Mouse (Mus musculus): ENCODE results near the gene Hoxd8. TPM values are rescaled to one million over a fixed set of nuclear protein-coding genes. Genes with fewer than 3 reads are reported as not detected.

The Hoxd8 gene
- polyA plus RNA-seq, 1 experiment from 2014 or later: 0.29 TPM

GRCm38 (mm10) chr2:74738623-74739475, 34.4 kb downstream of the Hoxd8 start:
- no peak overlapping the region for H3K27ac ChIP-seq (ENCODE audit: low read depth)
- no peak overlapping the region for H3K9ac ChIP-seq
- no peak overlapping the region for H3K4me3 ChIP-seq (ENCODE audit: low read depth, low read length)

GRCm38 (mm10) chr2:74739476-74739800, 35.0 kb downstream of the Hoxd8 start:
- 16% methylated on average over 2 of the region's 2 CpGs for WGBS
- no peak for DNase-seq
- Histone ChIP-seq H3K36me3 (ENCODE audit: insufficient read depth) (no peaks in the 10 kb centered on the region), H3K9me3 (ENCODE audit: low read depth, low read length) (no peaks in the 10 kb centered on the region), H3K4me3 (ENCODE audit: low read depth, low read length) (no peak overlapping the region), H3K27me3 (ENCODE audit: insufficient read depth, low read length) (peaks cover 98% of the 10 kb centered on the region), H3K9ac (no peak overlapping the region), H3K4me1 (ENCODE audit: insufficient read depth) (no peaks in the 10 kb centered on the region), H3K27ac (ENCODE audit: low read depth) (no peak overlapping the region), H3K4me2 (no peak overlapping the region)
- ATAC-seq (ENCODE audit: insufficient read depth): no peak
- TF ChIP-seq CTCF (IDR thresholded peaks at IDR 0.05; ENCODE audit: low read depth): no peak

More at GRCm38 (mm10) chr2:74738623-74739475, 34.4 kb downstream of the Hoxd8 start:
- DNase-seq (no peak), ATAC-seq (ENCODE audit: insufficient read depth) (no peak)
- Histone ChIP-seq H3K27me3 (ENCODE audit: insufficient read depth, low read length) (peaks cover 98% of the 10 kb centered on the region), H3K4me1 (ENCODE audit: insufficient read depth) (no peaks in the 10 kb centered on the region), H3K4me2 (no peak overlapping the region), H3K9me3 (ENCODE audit: low read depth, low read length) (no peaks in the 10 kb centered on the region), H3K36me3 (ENCODE audit: insufficient read depth) (no peaks in the 10 kb centered on the region)
- no peak for TF ChIP-seq CTCF (IDR thresholded peaks at IDR 0.05; ENCODE audit: low read depth)
- 2% methylated on average over 20 of the region's 20 CpGs for WGBS

- Histone ChIP-seq H3K36me3 (ENCODE audit: insufficient read depth) (no peaks in the 10 kb centered on the region), H3K4me1 (ENCODE audit: insufficient read depth) (no peaks in the 10 kb centered on the region), H3K9ac (no peak overlapping the region), H3K4me3 (ENCODE audit: low read depth, low read length) (no peak overlapping the region), H3K27ac (ENCODE audit: low read depth) (no peak overlapping the region), H3K27me3 (ENCODE audit: insufficient read depth, low read length) (peaks cover 98% of the 10 kb centered on the region), H3K4me2 (peak overlapping the region; percentile 32; the same call in 1 of the 2 replicates), H3K9me3 (ENCODE audit: low read depth, low read length) (no peaks in the 10 kb centered on the region)
- no peak for TF ChIP-seq CTCF (IDR thresholded peaks at IDR 0.05; ENCODE audit: low read depth)
- DNase-seq: no peak
- no peak for ATAC-seq (ENCODE audit: insufficient read depth)
- 2% methylated on average over 14 of the region's 14 CpGs for WGBS
Observed at GRCm38 (mm10) chr2:74739869-74740268, 35.5 kb downstream of the Hoxd8 start.

GRCm38 (mm10) chr2:74740311-74741091, 36.1 kb downstream of the Hoxd8 start:
- Histone ChIP-seq H3K27me3 (ENCODE audit: insufficient read depth, low read length) (peaks cover 98% of the 10 kb centered on the region), H3K27ac (ENCODE audit: low read depth) (no peak overlapping the region), H3K36me3 (ENCODE audit: insufficient read depth) (no peaks in the 10 kb centered on the region), H3K4me1 (ENCODE audit: insufficient read depth) (no peaks in the 10 kb centered on the region), H3K4me3 (ENCODE audit: low read depth, low read length) (no peak overlapping the region), H3K9me3 (ENCODE audit: low read depth, low read length) (no peaks in the 10 kb centered on the region), H3K9ac (no peak overlapping the region), H3K4me2 (peak overlapping the region; percentile 32; the same call in 1 of the 2 replicates)
- no peak for DNase-seq
- no peak for TF ChIP-seq CTCF (IDR thresholded peaks at IDR 0.05; ENCODE audit: low read depth)
- ATAC-seq (ENCODE audit: insufficient read depth): no peak
- WGBS: 2% methylated on average over 43 of the region's 43 CpGs

GRCm38 (mm10) chr2:74741252-74741978, 37.0 kb downstream of the Hoxd8 start:
- Histone ChIP-seq H3K4me1 (ENCODE audit: insufficient read depth) (no peaks in the 10 kb centered on the region), H3K36me3 (ENCODE audit: insufficient read depth) (no peaks in the 10 kb centered on the region), H3K9ac (no peak overlapping the region), H3K4me2 (no peak overlapping the region), H3K27ac (ENCODE audit: low read depth) (no peak overlapping the region), H3K9me3 (ENCODE audit: low read depth, low read length) (no peaks in the 10 kb centered on the region), H3K27me3 (ENCODE audit: insufficient read depth, low read length) (peaks cover 98% of the 10 kb centered on the region), H3K4me3 (ENCODE audit: low read depth, low read length) (no peak overlapping the region)
- 36% methylated on average over 2 of the region's 3 CpGs for WGBS
- TF ChIP-seq CTCF (IDR thresholded peaks at IDR 0.05; ENCODE audit: low read depth): no peak
- no peak for DNase-seq
- no peak for ATAC-seq (ENCODE audit: insufficient read depth)

- Histone ChIP-seq H3K4me1 (ENCODE audit: insufficient read depth) (no peaks in the 10 kb centered on the region), H3K9ac (no peak overlapping the region), H3K27ac (ENCODE audit: low read depth) (no peak overlapping the region), H3K4me3 (ENCODE audit: low read depth, low read length) (no peak overlapping the region), H3K27me3 (ENCODE audit: insufficient read depth, low read length) (peaks cover 98% of the 10 kb centered on the region), H3K36me3 (ENCODE audit: insufficient read depth) (no peaks in the 10 kb centered on the region), H3K4me2 (no peak overlapping the region), H3K9me3 (ENCODE audit: low read depth, low read length) (no peaks in the 10 kb centered on the region)
- ATAC-seq (ENCODE audit: insufficient read depth) (no peak), DNase-seq (no peak)
- no peak for TF ChIP-seq CTCF (IDR thresholded peaks at IDR 0.05; ENCODE audit: low read depth)
Observed at GRCm38 (mm10) chr2:74741979-74742277, 37.5 kb downstream of the Hoxd8 start.

Measured in lung, embryonic 14.5 days (tissue).